Mouse (Mus musculus): ENCODE data around the gene Cpne1.
"Not testable (repeated sequence)": the region's sequence is repeated elsewhere in the genome, so short reads cannot be mapped to it uniquely, and the experiment has no call there.

DNA sequence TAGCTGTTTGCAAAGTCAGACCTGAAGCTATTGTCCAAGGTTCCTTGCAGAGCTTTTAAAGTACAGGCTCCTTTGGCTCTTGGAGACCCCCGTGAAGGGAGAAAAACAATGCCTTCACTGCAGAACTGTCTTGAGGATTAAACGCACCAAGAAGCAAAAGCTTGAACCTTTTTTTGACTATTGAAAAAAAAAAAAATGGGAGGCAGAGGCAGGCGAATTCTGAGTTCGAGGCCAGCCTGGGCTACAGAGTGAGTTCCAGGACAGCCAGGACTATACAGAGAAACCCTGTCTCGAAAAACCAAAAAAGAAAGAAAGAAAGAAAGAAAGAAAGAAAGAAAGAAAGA lies 287 bp upstream of the Cpne1 start:
- TF ChIP-seq POLR2A (IDR thresholded peaks at IDR 0.05; ENCODE audit: borderline replicate concordance, low read depth, low read length); CTCF (IDR thresholded peaks at IDR 0.05; ENCODE audit: low read depth, low read length): not testable (repeated sequence)
